Mouse (Mus musculus) hindbrain, embryonic 14.5 days (tissue): ENCODE results near the gene Tctex1d4. TPM values are rescaled to one million over a fixed set of nuclear protein-coding genes. Genes with fewer than 3 reads are reported as not detected.

Experiments
- ATAC-seq: fragments of 200-750 bp; cut with Nextera tagmentation; 2 replicates; pipeline ENCODE4 v1.8.0; 2017; ENCODE audit warnings: moderate number of reproducible peaks, mild to moderate bottlenecking, moderate TSS enrichment, moderate library complexity; ENCODE audit not compliant: low FRiP score
- DNase-seq: peaks from one replicate; pipeline ENCODE4 v3.0.0-alpha.2; 2015; ENCODE audit warnings: low spot score
- H3K27ac ChIP-seq: fragments of 300-500 bp; sonication (generic); 2 replicates; pipeline ENCODE4 v1.5.1; 2014; ENCODE audit warnings: mild to moderate bottlenecking, moderate library complexity
- H3K27me3 ChIP-seq: fragments of 300-500 bp; sonication (generic); 2 replicates; pipeline ENCODE4 v1.6.1; 2014; ENCODE audit warnings: mild to moderate bottlenecking, low read length, mixed read lengths; ENCODE audit not compliant: control insufficient read depth, insufficient read depth
- H3K36me3 ChIP-seq: fragments of 300-500 bp; sonication (generic); replicated peaks from 2 replicates; pipeline ENCODE4 v1.6.1; 2014; ENCODE audit not compliant: control insufficient read depth, insufficient read depth
- H3K4me1 ChIP-seq: fragments of 300-500 bp; sonication (generic); replicated peaks from 2 replicates; pipeline ENCODE4 v1.6.1; 2014; ENCODE audit warnings: antibody characterized with exemption, low read length, mixed read lengths; ENCODE audit not compliant: control insufficient read depth, insufficient read depth
- H3K4me2 ChIP-seq: fragments of 300-500 bp; sonication (generic); replicated peaks from 2 replicates; pipeline ENCODE4 v1.6.1; 2014; ENCODE audit warnings: mild to moderate bottlenecking, moderate library complexity
- H3K4me3 ChIP-seq: fragments of 300-500 bp; sonication (generic); replicated peaks from 2 replicates; pipeline ENCODE4 v1.5.1; 2014; ENCODE audit warnings: mild to moderate bottlenecking, low read length
- H3K9ac ChIP-seq: fragments of 300-500 bp; sonication (generic); 2 replicates; pipeline ENCODE4 v1.6.1; 2014
- H3K9me3 ChIP-seq: fragments of 300-500 bp; sonication (generic); 2 replicates; pipeline ENCODE4 v1.6.1; 2016; ENCODE audit warnings: low read length; ENCODE audit not compliant: control insufficient read depth
- WGBS: fragments of 180-500 bp; shearing (Covaris S2); extraction: QIAGEN DNeasy Blood & Tissue Kit; methylation state at CpG from one replicate; pipeline ENCODE4 v1.1.7; 2014; 5-methylcytosine and 5-hydroxymethylcytosine counted together
- polyA plus RNA-seq: library from polyadenylated mRNA; unstranded; fragments of >200 nt; fragmentation: Nextera tagmentation; extraction: Ambion mirVana; gene quantifications from 2 replicates; pipeline ENCODE4 v1.2.1, GENCODE M21; 2014

Tctex1d4 gene
- polyA plus RNA-seq, 1 experiment from 2014 or later: 1.6 TPM

- no peaks in the 10 kb centered on the region for H3K27me3 ChIP-seq
- peaks cover 19% of the 10 kb centered on the region for H3K4me1 ChIP-seq
- no peaks in the 10 kb centered on the region for H3K9me3 ChIP-seq
- H3K27ac ChIP-seq: peak overlapping the region; percentile 76
- peaks cover 29% of the 10 kb centered on the region for H3K36me3 ChIP-seq
- peak overlapping the region; percentile 85 for H3K4me2 ChIP-seq
- under 1% methylated on average over 40 of the region's 42 CpGs for WGBS
- H3K9ac ChIP-seq: peak overlapping the region; percentile 87
- ATAC-seq (peak; percentile 49), DNase-seq (peak; percentile 54)
- peak overlapping the region; percentile 89 for H3K4me3 ChIP-seq
Measured at GRCm38 (mm10) chr4:117133366-117133796, 6.8 kb downstream of the Tctex1d4 start.

DNA sequence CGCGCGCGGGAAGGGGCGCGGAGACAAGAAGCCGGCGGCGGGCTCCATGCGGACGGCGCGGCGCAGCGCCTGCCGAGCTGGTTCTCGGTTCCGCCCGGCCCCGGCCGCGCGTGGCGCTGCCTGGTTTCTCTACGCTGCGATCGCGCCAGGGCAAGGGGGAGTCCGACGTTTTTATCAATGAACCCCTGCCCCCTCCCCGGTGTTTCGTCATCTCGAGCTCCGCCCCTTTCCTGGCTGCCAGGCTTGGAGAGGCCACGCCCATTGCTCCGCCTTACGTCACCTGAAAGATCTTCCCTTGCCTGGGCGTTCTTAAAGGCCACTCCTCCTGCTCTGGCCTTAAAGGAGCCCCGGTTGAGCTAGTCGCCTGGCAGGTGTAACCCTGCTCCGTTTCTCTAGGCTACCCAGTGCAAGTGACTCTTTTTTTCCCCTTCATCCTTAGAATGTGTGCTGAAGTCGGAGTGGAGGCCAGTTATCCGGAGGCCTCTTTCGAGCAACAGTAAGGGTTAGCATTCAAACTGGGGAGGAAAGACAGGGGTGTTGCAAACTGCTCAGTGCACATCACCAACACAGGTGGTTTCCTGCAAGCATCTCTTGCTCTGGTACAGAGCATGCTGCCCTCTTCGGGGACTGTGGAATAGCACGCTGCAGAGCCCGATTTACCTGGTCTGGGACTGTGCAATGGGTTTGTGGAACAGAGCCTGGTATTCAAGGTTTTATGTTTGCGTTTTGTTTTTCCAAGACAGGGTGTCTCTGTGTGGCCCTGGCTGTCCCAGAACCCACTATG, 7.4 kb downstream of the Tctex1d4 start, which contains the start of gene Plk3:
TSS of gene Plk3 (minus strand) at position 147 of the 784 bp plus-strand sequence.
- H3K4me3 ChIP-seq: peak within 1 kb of the TSS; percentile 89
- H3K4me1 ChIP-seq: peaks cover 19% of the 10 kb centered on the region
- peak within 1 kb of the TSS; percentile 87 for H3K9ac ChIP-seq
- H3K4me2 ChIP-seq: peak within 1 kb of the TSS; percentile 85
- H3K27me3 ChIP-seq: no peaks in the 10 kb centered on the region
- no peaks in the 10 kb centered on the region for H3K9me3 ChIP-seq
- peak within 1 kb of the TSS; percentile 76 for H3K27ac ChIP-seq
- peaks cover 22% of the 10 kb centered on the region for H3K36me3 ChIP-seq
- 2% methylated on average over 43 of the region's 48 CpGs for WGBS
- ATAC-seq (peak; percentile 90), DNase-seq (peak; percentile 98)

DNA sequence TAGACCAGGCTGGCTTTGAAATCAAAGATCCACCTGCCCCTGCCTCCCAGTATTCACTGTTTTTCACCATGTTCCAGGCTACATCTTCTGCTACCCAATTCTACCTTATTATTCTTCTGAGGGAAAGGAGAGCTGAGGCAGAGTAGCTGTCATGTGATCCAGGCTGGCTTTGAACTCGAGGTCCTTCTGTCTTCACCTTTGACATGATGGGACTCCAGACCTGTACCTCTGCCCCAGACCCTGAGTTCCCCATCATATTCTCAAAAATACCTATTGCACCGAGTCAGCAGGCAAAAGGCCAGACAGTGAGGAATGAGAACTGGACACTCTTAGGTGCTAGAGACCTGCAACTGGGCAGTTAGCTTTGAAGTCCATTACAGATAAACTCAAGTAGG, 8.0 kb downstream of the Tctex1d4 start:
- H3K9ac ChIP-seq: peak overlapping the region; percentile 50; the same call in 1 of the 2 replicates
- no peak overlapping the region for H3K4me3 ChIP-seq
- 46% methylated on average over 2 of the region's 2 CpGs for WGBS
- peaks cover 16% of the 10 kb centered on the region for H3K36me3 ChIP-seq
- ATAC-seq (no peak), DNase-seq (no peak)
- H3K4me2 ChIP-seq: peak overlapping the region; percentile 85
- peaks cover 19% of the 10 kb centered on the region for H3K4me1 ChIP-seq
- no peaks in the 10 kb centered on the region for H3K9me3 ChIP-seq
- H3K27ac ChIP-seq: no peak overlapping the region
- H3K27me3 ChIP-seq: no peaks in the 10 kb centered on the region

GRCm38 (mm10) chr4:117136034-117136433, 9.4 kb downstream of the Tctex1d4 start:
- 19% methylated on average over 8 of the region's 8 CpGs for WGBS
- no peak overlapping the region for H3K27ac ChIP-seq
- H3K27me3 ChIP-seq: no peaks in the 10 kb centered on the region
- no peaks in the 10 kb centered on the region for H3K9me3 ChIP-seq
- H3K4me2 ChIP-seq: no peak overlapping the region
- DNase-seq: no peak
- peaks cover 19% of the 10 kb centered on the region for H3K4me1 ChIP-seq
- H3K4me3 ChIP-seq: no peak overlapping the region
- H3K9ac ChIP-seq: no peak overlapping the region
- ATAC-seq: no peak
- H3K36me3 ChIP-seq: peaks cover 2% of the 10 kb centered on the region; the same call in 1 of the 2 replicates

GRCm38 (mm10) chr4:117138295-117139216, 12.0 kb downstream of the Tctex1d4 start:
- no peaks in the 10 kb centered on the region for H3K9me3 ChIP-seq
- no peaks in the 10 kb centered on the region for H3K27me3 ChIP-seq
- no peak overlapping the region for H3K9ac ChIP-seq
- no peak overlapping the region for H3K4me3 ChIP-seq
- H3K4me2 ChIP-seq: no peak overlapping the region
- WGBS: 70% methylated on average over 16 of the region's 17 CpGs
- no peak for ATAC-seq
- peaks cover 4% of the 10 kb centered on the region for H3K4me1 ChIP-seq
- no peaks in the 10 kb centered on the region for H3K36me3 ChIP-seq
- no peak for DNase-seq
- H3K27ac ChIP-seq: no peak overlapping the region

DNA sequence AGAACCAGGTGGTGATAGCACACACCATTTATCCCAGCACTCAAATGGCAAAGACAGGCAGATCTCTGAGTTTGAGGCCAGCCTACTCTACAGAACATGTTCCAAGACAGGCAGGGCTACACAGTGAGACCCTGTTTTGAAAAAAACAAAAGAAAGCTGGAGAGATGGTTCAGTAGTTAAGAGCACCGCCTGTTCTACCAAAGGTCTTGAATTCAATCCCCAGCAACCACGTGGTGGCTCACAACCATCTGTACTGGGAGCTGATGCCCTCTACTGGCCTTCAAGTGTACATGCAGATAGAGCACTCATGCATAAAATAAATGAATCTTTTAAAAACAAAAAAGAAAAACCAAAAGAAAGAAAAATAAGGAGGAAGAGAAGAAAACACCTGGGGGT, 12.6 kb downstream of the Tctex1d4 start:
- no peaks in the 10 kb centered on the region for H3K9me3 ChIP-seq
- ATAC-seq: no peak
- H3K4me3 ChIP-seq: no peak overlapping the region
- no peak for DNase-seq
- WGBS: 3% methylated on average over 2 of the region's 2 CpGs
- no peak overlapping the region for H3K9ac ChIP-seq
- H3K27ac ChIP-seq: no peak overlapping the region
- peaks cover 2% of the 10 kb centered on the region for H3K4me1 ChIP-seq
- H3K4me2 ChIP-seq: no peak overlapping the region
- no peaks in the 10 kb centered on the region for H3K36me3 ChIP-seq
- no peaks in the 10 kb centered on the region for H3K27me3 ChIP-seq

DNA sequence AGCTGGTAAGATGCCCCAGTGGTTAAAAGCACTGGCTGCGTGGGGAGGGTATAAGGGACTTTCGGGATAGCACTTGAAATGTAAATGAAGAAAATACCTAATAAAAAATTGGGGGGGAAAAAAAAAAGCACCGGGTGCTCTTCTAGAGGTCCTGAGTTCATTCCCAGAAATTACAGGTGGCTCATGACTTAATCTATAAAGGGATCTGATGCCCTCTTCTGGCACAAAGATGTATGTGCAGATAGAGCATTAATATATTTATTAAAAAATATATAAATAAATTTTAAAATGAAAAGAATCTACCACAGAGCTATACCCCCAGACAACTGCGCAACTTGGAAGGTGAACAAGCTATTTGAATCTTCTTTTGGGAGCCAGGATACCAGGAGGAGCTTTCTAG, 14.0 kb downstream of the Tctex1d4 start:
- Histone ChIP-seq H3K4me2 (no peak overlapping the region), H3K9me3 (no peaks in the 10 kb centered on the region), H3K4me3 (no peak overlapping the region), H3K36me3 (no peaks in the 10 kb centered on the region), H3K9ac (no peak overlapping the region), H3K27ac (no peak overlapping the region), H3K4me1 (no peaks in the 10 kb centered on the region), H3K27me3 (no peaks in the 10 kb centered on the region)
- no peak for DNase-seq
- no peak for ATAC-seq
- WGBS: 38% methylated on average over 4 of the region's 4 CpGs

- Histone ChIP-seq H3K9me3 (no peaks in the 10 kb centered on the region), H3K27me3 (no peaks in the 10 kb centered on the region), H3K4me2 (no peak overlapping the region), H3K9ac (no peak overlapping the region), H3K36me3 (no peaks in the 10 kb centered on the region), H3K4me3 (no peak overlapping the region), H3K27ac (no peak overlapping the region), H3K4me1 (no peaks in the 10 kb centered on the region)
- DNase-seq (no peak), ATAC-seq (no peak)
- 60% methylated on average over 7 of the region's 7 CpGs for WGBS
Measured at GRCm38 (mm10) chr4:117143023-117143422, 16.4 kb downstream of the Tctex1d4 start.

DNA sequence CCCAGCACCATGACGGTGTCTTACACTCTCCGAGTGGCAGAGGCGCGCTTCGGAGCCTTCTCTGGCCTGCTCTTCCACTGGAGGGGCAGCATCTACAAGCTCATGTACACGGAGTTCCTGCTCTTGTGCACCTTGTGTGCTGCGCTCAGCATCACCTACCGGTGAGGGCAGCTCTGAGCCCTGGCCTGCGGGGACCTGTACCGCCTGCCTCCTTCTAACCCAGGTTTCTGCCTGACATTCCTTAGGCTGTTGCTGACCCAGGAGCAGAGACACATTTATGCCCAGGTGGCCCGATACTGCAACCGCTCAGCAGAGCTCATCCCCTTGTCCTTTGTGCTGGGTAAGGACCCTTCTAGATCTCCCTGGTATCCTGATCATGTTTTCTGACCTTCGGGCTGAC, 18.7 kb downstream of the Tctex1d4 start:
- ATAC-seq: no peak

More for the DNA sequence above, 18.7 kb downstream of the Tctex1d4 start:
- H3K27ac ChIP-seq: no peak overlapping the region
- peaks cover 17% of the 10 kb centered on the region for H3K36me3 ChIP-seq
- H3K4me1 ChIP-seq: no peaks in the 10 kb centered on the region
- DNase-seq: no peak
- no peak overlapping the region for H3K4me2 ChIP-seq
- WGBS: 93% methylated on average over 13 of the region's 13 CpGs
- H3K9me3 ChIP-seq: no peaks in the 10 kb centered on the region
- no peak overlapping the region for H3K4me3 ChIP-seq
- H3K9ac ChIP-seq: no peak overlapping the region
- H3K27me3 ChIP-seq: no peaks in the 10 kb centered on the region
